Mouse (Mus musculus) myocyte (in vitro differentiated cells): ENCODE data around the gene Bahcc1. TPM values are rescaled to one million over a fixed set of nuclear protein-coding genes. Genes with fewer than 3 reads are reported as not detected.
A peak's percentile ranks its signal among the peaks of the same experiment; 100 is the strongest.

Experiments used
- H3K27me3 ChIP-seq: one replicate; pipeline ENCODE4 v1.6.1; 2011; ENCODE audit not compliant: control insufficient read depth, insufficient read depth, insufficient read length
- H3K36me3 ChIP-seq: one replicate; pipeline ENCODE4 v1.6.1; 2011; ENCODE audit not compliant: control insufficient read depth, insufficient read depth
- H3K4me2 ChIP-seq: one replicate; pipeline ENCODE4 v1.6.1; 2011; ENCODE audit warnings: low read depth, control low read depth
- H3K4me3 ChIP-seq: one replicate; pipeline ENCODE4 v1.5.1; 2011; ENCODE audit warnings: mild to moderate bottlenecking, control low read depth, moderate library complexity
- H3K79me2 ChIP-seq: one replicate; pipeline ENCODE4 v1.6.1; 2011; ENCODE audit not compliant: control insufficient read depth, insufficient read depth
- H3ac ChIP-seq: one replicate; pipeline ENCODE4 v1.6.1; 2011; ENCODE audit not compliant: control insufficient read depth, insufficient read length
- CEBPB ChIP-seq: IDR thresholded peaks from 2 replicates; pipeline ENCODE4 v1.6.1; 2011; ENCODE audit warnings: mild to moderate bottlenecking, moderate library complexity; ENCODE audit not compliant: poor library complexity, insufficient read depth, severe bottlenecking
- E2F4 ChIP-seq: IDR thresholded peaks from one replicate; pipeline ENCODE4 v1.6.1; 2011; ENCODE audit warnings: mild to moderate bottlenecking, control low read depth, moderate library complexity; ENCODE audit not compliant: insufficient read depth
- MAX ChIP-seq: IDR thresholded peaks from one replicate; pipeline ENCODE4 v1.6.1; 2011; ENCODE audit warnings: low read depth, mild to moderate bottlenecking, control low read depth
- MYOD1 ChIP-seq, 3 experiments: IDR thresholded peaks; one replicate each; pipeline ENCODE4 v1.6.1; 2011; ENCODE audit warnings: control low read depth in 2 of 3, low read depth in 2 of 3, mild to moderate bottlenecking in 2 of 3, moderate library complexity in 1 of 3; ENCODE audit not compliant: insufficient read length in 2 of 3, control insufficient read depth in 1 of 3
- MYOG ChIP-seq, 3 experiments: IDR thresholded peaks; one replicate each; pipeline ENCODE4 v1.6.1; 2011; ENCODE audit warnings: control low read depth in 2 of 3, low read depth in 2 of 3, mild to moderate bottlenecking in 2 of 3; ENCODE audit not compliant: insufficient read length in 2 of 3, control insufficient read depth in 1 of 3, insufficient read depth in 1 of 3
- POLR2A ChIP-seq: IDR thresholded peaks from one replicate; pipeline ENCODE4 v1.6.1; 2011; ENCODE audit warnings: low read depth, mild to moderate bottlenecking, control low read depth, moderate library complexity; ENCODE audit not compliant: insufficient read length
- POLR2AphosphoS2 ChIP-seq: IDR thresholded peaks from one replicate; pipeline ENCODE4 v1.6.1; 2011; ENCODE audit warnings: low read depth, control low read depth; ENCODE audit not compliant: insufficient read length
- REST ChIP-seq: IDR thresholded peaks from one replicate; pipeline ENCODE4 v1.6.1; 2011; ENCODE audit warnings: mild to moderate bottlenecking, control low read depth, moderate library complexity; ENCODE audit not compliant: insufficient read depth, insufficient read length
- SRF ChIP-seq: IDR thresholded peaks from one replicate; pipeline ENCODE4 v1.6.1; 2011; ENCODE audit warnings: low read depth; ENCODE audit not compliant: control insufficient read depth, insufficient read length
- TCF12 ChIP-seq: IDR thresholded peaks from one replicate; pipeline ENCODE4 v1.6.1; 2011; ENCODE audit warnings: mild to moderate bottlenecking, control low read depth; ENCODE audit not compliant: poor library complexity, insufficient read depth, severe bottlenecking
- TCF3 ChIP-seq: IDR thresholded peaks from one replicate; pipeline ENCODE4 v1.6.1; 2011; ENCODE audit warnings: low read depth, control low read depth; ENCODE audit not compliant: insufficient read length
- USF1 ChIP-seq: IDR thresholded peaks from one replicate; pipeline ENCODE4 v1.6.1; 2011; ENCODE audit warnings: low read depth, mild to moderate bottlenecking, control low read depth, moderate library complexity
- polyA plus RNA-seq: library from polyadenylated mRNA; unstranded; fragments of >200 nt; fragmentation: generic; extraction: Trizol; gene quantifications from one replicate; pipeline ENCODE4 v1.2.1, GENCODE M21; 2012; ENCODE audit warnings: missing spikeins

Bahcc1 gene
- polyA plus RNA-seq, 1 experiment = 6.3 TPM

DNA sequence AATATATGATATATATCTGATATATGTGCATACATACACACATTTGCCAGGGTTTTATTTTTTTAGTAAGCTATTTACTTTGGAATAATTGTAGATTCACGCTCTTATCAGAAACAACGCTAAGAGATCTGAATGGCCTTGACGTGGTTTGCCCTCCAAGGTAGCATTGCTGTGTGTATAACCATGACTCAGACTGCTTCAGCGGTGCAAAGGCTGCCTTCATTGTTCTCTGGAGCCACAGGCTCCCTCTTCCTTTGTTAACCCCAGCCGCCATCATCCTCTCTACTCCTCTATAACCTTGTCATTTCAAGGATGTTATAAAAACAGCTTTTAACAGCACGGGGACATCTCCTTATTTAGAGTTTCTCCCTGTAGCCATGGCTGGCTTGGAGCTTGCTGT, 32.1 kb upstream of the Bahcc1 start:
- H3K4me2 ChIP-seq = no peak overlapping the region
- no peaks in the 10 kb centered on the region for H3K27me3 ChIP-seq
- TF ChIP-seq POLR2A (no peak), E2F4 (no peak), POLR2AphosphoS2 (no peak), MYOG (IDR thresholded peaks at IDR 0.05; ENCODE audit: control insufficient read depth in 1 of 3, insufficient read depth in 1 of 3, insufficient read length in 2 of 3, low read depth in 2 of 3) (no peak), CEBPB (no peak), TCF3 (no peak), MAX (no peak)

DNA sequence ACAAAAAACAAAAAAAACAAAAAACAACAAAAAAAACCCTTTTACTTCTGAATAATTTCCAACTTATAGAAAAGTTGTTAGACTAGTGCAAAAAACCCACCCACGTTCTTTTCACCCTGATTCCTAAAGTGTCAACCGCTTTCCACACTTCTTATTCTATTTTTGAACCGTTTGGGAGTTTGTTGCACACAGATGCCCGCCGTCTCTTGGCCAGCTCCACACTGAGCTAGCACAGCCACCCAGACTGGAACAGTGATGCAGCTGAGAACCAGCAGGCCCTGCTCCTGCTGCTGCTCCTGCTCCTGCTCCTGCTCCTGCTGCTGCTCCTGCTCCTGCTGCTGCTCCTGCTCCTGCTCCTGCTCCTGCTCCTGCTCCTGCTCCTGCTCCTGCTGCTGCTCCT, 28.5 kb upstream of the Bahcc1 start:
- TF ChIP-seq MYOD1 (IDR thresholded peaks at IDR 0.05; ENCODE audit: control insufficient read depth in 1 of 3, insufficient read length in 2 of 3, low read depth in 2 of 3) (no peak), POLR2AphosphoS2 (no peak), USF1 (no peak), MYOG (IDR thresholded peaks at IDR 0.05; ENCODE audit: control insufficient read depth in 1 of 3, insufficient read depth in 1 of 3, insufficient read length in 2 of 3, low read depth in 2 of 3) (no peak), TCF3 (no peak), E2F4 (no peak), REST (no peak), MAX (no peak), POLR2A (no peak), TCF12 (no peak), SRF (no peak), CEBPB (no peak)
- Histone ChIP-seq H3K4me3 (no peak overlapping the region), H3K4me2 (no peak overlapping the region), H3ac (no peak overlapping the region), H3K79me2 (no peaks in the 10 kb centered on the region), H3K36me3 (no peaks in the 10 kb centered on the region), H3K27me3 (no peaks in the 10 kb centered on the region)

More for the DNA sequence above, 32.1 kb upstream of the Bahcc1 start:
- no peaks in the 10 kb centered on the region for H3K79me2 ChIP-seq
- no peak overlapping the region for H3K4me3 ChIP-seq
- no peaks in the 10 kb centered on the region for H3K36me3 ChIP-seq
- H3ac ChIP-seq = no peak overlapping the region

DNA sequence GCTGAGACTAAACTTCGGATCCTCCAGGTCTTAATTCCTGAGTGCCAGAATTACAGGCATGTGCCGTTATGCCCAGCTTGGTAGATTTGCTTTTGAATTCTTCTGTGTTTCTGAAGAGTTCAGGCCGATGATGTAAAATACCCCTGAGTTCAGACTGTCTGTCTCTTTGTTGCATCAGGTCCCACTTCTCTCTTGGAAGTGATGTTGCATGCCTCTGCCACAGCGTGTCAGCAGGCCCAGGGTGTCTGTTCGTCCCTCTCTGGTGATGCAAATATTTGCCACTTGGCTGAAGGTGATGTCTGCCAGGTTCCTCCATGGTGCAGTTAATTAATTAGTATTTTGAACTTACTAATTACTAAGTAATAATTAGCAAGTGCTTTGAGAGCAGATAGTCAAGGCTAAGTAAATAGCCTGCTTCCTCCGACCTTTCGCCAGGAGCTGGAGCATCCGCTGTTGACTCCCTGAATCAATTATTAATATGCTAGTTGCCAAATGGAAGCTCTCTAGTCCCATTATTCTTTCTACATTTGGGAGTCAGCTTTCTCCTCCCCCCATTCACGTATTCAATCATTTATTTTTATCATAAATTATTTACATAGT, 26.6 kb upstream of the Bahcc1 start:
- TF ChIP-seq POLR2A = no peak
- TF ChIP-seq CEBPB = peak; percentile 86; the same call in 1 of the 2 replicates
- Histone ChIP-seq H3K4me3 (no peak overlapping the region), H3ac (no peak overlapping the region), H3K79me2 (no peaks in the 10 kb centered on the region), H3K4me2 (peak overlapping the region; percentile 41), H3K27me3 (no peaks in the 10 kb centered on the region), H3K36me3 (no peaks in the 10 kb centered on the region)

DNA sequence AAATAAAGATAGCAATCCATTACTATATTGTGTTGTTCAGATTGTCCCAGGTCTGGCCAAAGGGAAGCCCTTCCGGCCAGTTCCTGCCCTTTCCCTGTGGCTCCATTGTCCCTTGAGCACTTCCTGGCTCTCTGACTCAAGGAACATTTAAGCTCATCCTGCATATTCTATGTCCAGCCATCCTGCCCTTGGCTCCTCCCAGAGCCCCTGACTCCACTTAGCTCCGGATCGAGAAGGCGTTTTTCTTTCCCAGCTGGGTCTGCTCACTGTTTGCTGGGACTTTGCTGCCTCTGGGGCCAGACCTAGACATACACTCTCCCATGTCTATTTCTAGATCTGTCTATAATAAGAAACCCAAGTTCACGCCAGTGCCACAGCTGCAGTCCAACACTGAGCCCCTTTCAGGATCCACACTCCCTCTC, 26.1 kb upstream of the Bahcc1 start:
- H3K4me3 ChIP-seq = no peak overlapping the region
- H3ac ChIP-seq = no peak overlapping the region
- H3K27me3 ChIP-seq = no peaks in the 10 kb centered on the region
- no peaks in the 10 kb centered on the region for H3K36me3 ChIP-seq
- H3K79me2 ChIP-seq = no peaks in the 10 kb centered on the region
- TF ChIP-seq POLR2AphosphoS2 (no peak), TCF3 (no peak), CEBPB (no peak), MAX (no peak), USF1 (no peak), REST (no peak), POLR2A (no peak), MYOG (IDR thresholded peaks at IDR 0.05; ENCODE audit: control insufficient read depth in 1 of 3, insufficient read depth in 1 of 3, insufficient read length in 2 of 3, low read depth in 2 of 3) (peak in 1 of 3 experiments; percentile 34), E2F4 (no peak), MYOD1 (IDR thresholded peaks at IDR 0.05; ENCODE audit: control insufficient read depth in 1 of 3, insufficient read length in 2 of 3, low read depth in 2 of 3) (peak in 2 of 3 experiments; percentile 34 to 49), TCF12 (no peak), SRF (no peak)
- H3K4me2 ChIP-seq = peak overlapping the region; percentile 41

DNA sequence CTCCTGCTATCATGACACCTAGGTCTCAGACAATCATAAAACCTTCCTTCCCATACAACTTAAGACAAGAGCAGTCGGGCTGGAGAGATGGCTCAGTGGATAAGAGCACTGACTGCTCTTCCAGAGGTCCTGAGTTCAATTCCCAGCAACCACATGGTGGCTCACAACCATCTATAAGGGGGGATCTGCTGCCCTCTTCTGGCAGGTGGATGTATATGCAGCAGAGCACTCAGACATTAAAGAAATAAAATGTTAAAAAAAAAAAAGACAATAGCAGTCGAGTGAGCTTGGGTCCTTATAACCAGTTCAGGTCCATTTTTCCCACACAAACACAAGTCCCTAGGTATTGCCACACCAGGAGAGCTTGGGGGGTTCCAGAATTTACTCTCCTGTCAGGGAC, 23.9 kb upstream of the Bahcc1 start:
- TF ChIP-seq MYOD1 (IDR thresholded peaks at IDR 0.05; ENCODE audit: control insufficient read depth in 1 of 3, insufficient read length in 2 of 3, low read depth in 2 of 3) (no peak), SRF (no peak), MAX (no peak), REST (no peak), USF1 (no peak), TCF3 (no peak), E2F4 (no peak)
- no peak overlapping the region for H3K4me3 ChIP-seq
- no peaks in the 10 kb centered on the region for H3K36me3 ChIP-seq
- no peak overlapping the region for H3K4me2 ChIP-seq
- H3K27me3 ChIP-seq = no peaks in the 10 kb centered on the region
- H3K79me2 ChIP-seq = no peaks in the 10 kb centered on the region
- no peak overlapping the region for H3ac ChIP-seq
